Mouse (Mus musculus) erythroblast, embryonic 14.5 days (primary cell): Measurements from ENCODE around the gene Xirp1.

Experiments used
- GATA1 ChIP-seq: IDR thresholded peaks from 2 replicates; pipeline ENCODE4 v1.6.1; 2012; ENCODE audit warnings: low read length, inconsistent platforms, mixed read lengths
- TAL1 ChIP-seq: IDR thresholded peaks from 3 replicates; pipeline ENCODE4 v1.6.1; 2012; ENCODE audit warnings: low read length, inconsistent platforms, mixed read lengths

- TF ChIP-seq GATA1 (no peak), TAL1 (no peak)
Observed at GRCm38 (mm10) chr9:120071251-120071650, 47.9 kb upstream of the Xirp1 start.
